Mouse (Mus musculus) intestine, postnatal 0 days (tissue): ENCODE measurements around the gene Bend4. TPM values are rescaled to one million over a fixed set of nuclear protein-coding genes. Genes with fewer than 3 reads are reported as not detected.
A peak's percentile ranks its signal among the peaks of the same experiment; 100 is the strongest.

Experiments used
- ATAC-seq: fragments of 200-750 bp; cut with Nextera tagmentation; 2 replicates; pipeline ENCODE4 v1.8.0; 2017; ENCODE audit warnings: mild to moderate bottlenecking, moderate TSS enrichment, moderate library complexity
- H3K27ac ChIP-seq: fragments of 300-500 bp; sonication (generic); 2 replicates; pipeline ENCODE4 v1.5.1; 2014; ENCODE audit warnings: mild to moderate bottlenecking, low read depth, low read length, moderate library complexity
- H3K27me3 ChIP-seq: fragments of 300-500 bp; sonication (generic); replicated peaks from 2 replicates; pipeline ENCODE4 v1.6.1; 2014; ENCODE audit warnings: low read length, mixed read lengths; ENCODE audit not compliant: control insufficient read depth, insufficient read depth
- H3K36me3 ChIP-seq: fragments of 300-500 bp; sonication (generic); 2 replicates; pipeline ENCODE4 v1.6.1; 2014; ENCODE audit warnings: mild to moderate bottlenecking, moderate library complexity; ENCODE audit not compliant: control insufficient read depth, insufficient read depth
- H3K4me1 ChIP-seq: fragments of 300-500 bp; sonication (generic); replicated peaks from 2 replicates; pipeline ENCODE4 v1.6.1; 2014; ENCODE audit warnings: antibody characterized with exemption, low read length, mixed read lengths; ENCODE audit not compliant: control insufficient read depth, insufficient read depth
- H3K4me2 ChIP-seq: fragments of 300-500 bp; sonication (generic); replicated peaks from 2 replicates; pipeline ENCODE4 v1.6.1; 2014; ENCODE audit warnings: low read depth, mild to moderate bottlenecking, moderate library complexity
- H3K4me3 ChIP-seq: fragments of 300-500 bp; sonication (generic); 2 replicates; pipeline ENCODE4 v1.5.1; 2014; ENCODE audit warnings: low read depth, low read length
- H3K9ac ChIP-seq: fragments of 300-500 bp; sonication (generic); 2 replicates; pipeline ENCODE4 v1.6.1; 2014; ENCODE audit warnings: mild to moderate bottlenecking, low read depth, low read length
- H3K9me3 ChIP-seq: fragments of 300-500 bp; sonication (generic); 2 replicates; pipeline ENCODE4 v1.6.1; 2016; ENCODE audit warnings: mixed run types; ENCODE audit not compliant: control insufficient read depth
- CTCF ChIP-seq: sonication (generic); IDR thresholded peaks from 2 replicates; pipeline ENCODE4 v1.5.1; 2016; ENCODE audit warnings: low read depth, mild to moderate bottlenecking, control low read depth, antibody characterized with exemption, moderate library complexity
- WGBS: fragments of 180-500 bp; shearing (Covaris S2); extraction: QIAGEN DNeasy Blood & Tissue Kit; methylation state at CpG from one replicate; pipeline ENCODE4 v1.1.7; 2014; 5-methylcytosine and 5-hydroxymethylcytosine counted together
- polyA plus RNA-seq: library from polyadenylated mRNA; unstranded; fragments of >200 nt; fragmentation: Nextera tagmentation; extraction: Ambion mirVana; gene quantifications from 2 replicates; pipeline ENCODE4 v1.2.1, GENCODE M21; 2015

Gene Bend4
- polyA plus RNA-seq, 1 experiment from 2014 or later = 4.9 TPM

DNA sequence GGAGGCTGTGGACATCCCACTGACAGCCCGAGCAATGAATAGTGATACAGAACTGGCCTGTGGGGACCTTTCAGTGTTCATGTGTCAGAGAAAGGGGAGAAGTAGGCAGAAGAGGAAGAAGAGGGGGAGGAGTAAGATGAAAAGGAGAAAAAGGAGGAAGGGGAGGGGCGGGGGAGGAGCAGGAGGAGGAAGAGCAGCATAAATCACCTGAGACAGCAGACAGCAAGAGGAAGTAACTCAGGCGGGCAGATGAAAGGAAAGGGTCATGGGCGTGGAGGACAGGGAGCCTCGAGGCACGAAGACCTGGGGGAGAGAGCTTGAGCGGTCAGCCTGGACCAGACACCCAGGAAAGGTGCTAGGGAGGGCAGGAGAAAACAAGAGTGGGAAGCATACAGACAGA, 23.7 kb downstream of the Bend4 start:
- H3K27me3 ChIP-seq = no peaks in the 10 kb centered on the region
- no peaks in the 10 kb centered on the region for H3K36me3 ChIP-seq
- no peak for ATAC-seq
- H3K4me3 ChIP-seq = no peak overlapping the region
- H3K27ac ChIP-seq = no peak overlapping the region
- H3K9ac ChIP-seq = no peak overlapping the region
- H3K9me3 ChIP-seq = no peaks in the 10 kb centered on the region
- H3K4me1 ChIP-seq = no peaks in the 10 kb centered on the region
- TF ChIP-seq CTCF = no peak
- 43% methylated on average over 7 of the region's 7 CpGs for WGBS
- no peak overlapping the region for H3K4me2 ChIP-seq

GRCm38 (mm10) chr5:67401612-67402011, 26.5 kb downstream of the Bend4 start:
- Histone ChIP-seq H3K4me2 (peak overlapping the region; percentile 66), H3K9me3 (no peaks in the 10 kb centered on the region), H3K4me1 (no peaks in the 10 kb centered on the region), H3K36me3 (no peaks in the 10 kb centered on the region), H3K27ac (no peak overlapping the region), H3K9ac (no peak overlapping the region), H3K4me3 (peak overlapping the region; percentile 11; the same call in 1 of the 2 replicates), H3K27me3 (no peaks in the 10 kb centered on the region)
- ATAC-seq = peak; percentile 49; the same call in 1 of the 2 replicates
- 35% methylated on average over 9 of the region's 9 CpGs for WGBS
- no peak for TF ChIP-seq CTCF

DNA sequence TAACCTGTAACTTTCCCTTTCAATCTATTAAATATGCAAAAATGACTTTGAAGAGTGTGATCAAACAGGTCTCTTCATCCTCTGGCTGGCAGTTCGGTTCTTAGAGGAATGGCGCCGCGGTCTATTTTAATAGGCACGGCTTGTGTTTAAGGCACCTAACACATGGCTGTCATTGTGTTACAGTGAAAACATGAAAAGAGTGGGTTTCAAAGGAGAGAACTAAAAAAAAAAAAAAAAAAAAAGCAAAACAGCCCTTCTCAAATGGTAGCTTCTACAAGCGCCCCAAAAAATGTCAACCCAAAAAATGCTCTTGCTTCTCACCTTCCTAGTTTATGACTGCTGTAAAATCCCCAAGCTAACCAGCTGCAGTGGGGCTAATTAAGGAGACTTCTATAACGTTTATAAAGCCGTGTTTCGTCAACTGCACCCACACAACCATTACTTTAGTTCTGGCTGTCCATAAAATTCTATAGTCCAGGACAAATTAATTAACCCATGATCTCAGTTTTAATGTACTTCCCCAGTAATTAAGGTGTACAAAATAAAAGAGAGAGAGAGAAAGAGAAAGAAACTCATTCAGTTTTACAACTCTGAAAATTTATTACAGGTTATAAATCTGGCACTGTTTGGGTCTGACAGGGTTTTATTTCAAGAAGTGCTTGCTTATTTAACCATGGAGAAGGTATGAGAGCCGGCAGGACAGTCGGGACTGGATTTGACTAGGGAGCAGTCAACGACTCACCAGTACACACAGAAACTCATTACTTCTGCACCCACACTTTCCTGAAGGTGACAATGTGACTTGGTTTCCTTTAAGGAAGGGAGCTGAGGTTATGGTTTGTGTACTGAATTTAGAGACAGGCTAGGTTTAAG, 27.3 kb downstream of the Bend4 start:
- H3K4me2 ChIP-seq = peak overlapping the region; percentile 66
- no peaks in the 10 kb centered on the region for H3K4me1 ChIP-seq
- TF ChIP-seq CTCF = no peak
- no peaks in the 10 kb centered on the region for H3K27me3 ChIP-seq
- no peaks in the 10 kb centered on the region for H3K36me3 ChIP-seq
- H3K9ac ChIP-seq = no peak overlapping the region
- 0 out of 2 replicates have a peak, but pooled peaks have one; percentile 23 for ATAC-seq
- H3K4me3 ChIP-seq = peak overlapping the region; percentile 11; the same call in 1 of the 2 replicates
- no peaks in the 10 kb centered on the region for H3K9me3 ChIP-seq
- H3K27ac ChIP-seq = no peak overlapping the region
- WGBS = 47% methylated on average over 12 of the region's 12 CpGs

- Histone ChIP-seq H3K4me2 (no peak overlapping the region), H3K27me3 (no peaks in the 10 kb centered on the region), H3K9me3 (no peaks in the 10 kb centered on the region), H3K4me3 (no peak overlapping the region), H3K27ac (no peak overlapping the region), H3K36me3 (no peaks in the 10 kb centered on the region), H3K4me1 (no peaks in the 10 kb centered on the region), H3K9ac (no peak overlapping the region)
- TF ChIP-seq CTCF = no peak
- ATAC-seq = no peak
- WGBS = 79% methylated on average over 28 of the region's 28 CpGs
Measured at GRCm38 (mm10) chr5:67399876-67400607, 28.1 kb downstream of the Bend4 start.

- ATAC-seq = no peak
- Histone ChIP-seq H3K4me2 (no peak overlapping the region), H3K27ac (no peak overlapping the region), H3K4me3 (no peak overlapping the region), H3K4me1 (no peaks in the 10 kb centered on the region), H3K27me3 (no peaks in the 10 kb centered on the region), H3K9ac (no peak overlapping the region), H3K9me3 (no peaks in the 10 kb centered on the region), H3K36me3 (no peaks in the 10 kb centered on the region)
- no peak for TF ChIP-seq CTCF
- WGBS = 93% methylated on average over 14 of the region's 14 CpGs
Measured at GRCm38 (mm10) chr5:67397186-67397585, 30.9 kb downstream of the Bend4 start.

- H3K27me3 ChIP-seq = no peaks in the 10 kb centered on the region
- H3K4me3 ChIP-seq = no peak overlapping the region
- no peak overlapping the region for H3K4me2 ChIP-seq
- no peaks in the 10 kb centered on the region for H3K4me1 ChIP-seq
- ATAC-seq = no peak
- no peaks in the 10 kb centered on the region for H3K36me3 ChIP-seq
- no peak overlapping the region for H3K27ac ChIP-seq
- H3K9ac ChIP-seq = no peak overlapping the region
- WGBS = 81% methylated on average over 11 of the region's 11 CpGs
- H3K9me3 ChIP-seq = no peaks in the 10 kb centered on the region
- TF ChIP-seq CTCF = no peak
Measured at GRCm38 (mm10) chr5:67395211-67395851, 32.8 kb downstream of the Bend4 start.
